Mouse (Mus musculus): ENCODE measurements at regions not wholly inside any gene's neighbourhood (a gene's known extent, or its start where the extent isn't known, plus 50 kb on each side); places are given as distances from the start of the nearest gene placed in this dataset.

GRCm38 (mm10) chr13:54303071-54303924 lies 67.9 kb upstream of the Cplx2 start:
- Histone ChIP-seq H3K27me3 (no peaks in the 10 kb centered on the region), H3K9me3 (replicated peaks) (no peaks in the 10 kb centered on the region), H3K4me3 (peak overlapping the region; percentile 76), H3K27ac (peak overlapping the region; percentile 99), H3K9ac (peak overlapping the region; percentile 95), H3K36me3 (no peaks in the 10 kb centered on the region), H3K4me2 (replicated peaks) (peak overlapping the region; percentile 79), H3K4me1 (peaks cover 22% of the 10 kb centered on the region)
- under 1% methylated on average over 46 of the region's 54 CpGs for WGBS
- ATAC-seq (ENCODE audit: low FRiP score), result peak; percentile 82

GRCm38 (mm10) chr13:54304251-54304650 lies 66.9 kb upstream of the Cplx2 start:
- no peak for ATAC-seq (ENCODE audit: low FRiP score)
- H3K36me3 ChIP-seq, result no peaks in the 10 kb centered on the region
- H3K27ac ChIP-seq, result peak overlapping the region; percentile 99
- no peak overlapping the region for H3K4me3 ChIP-seq
- 49% methylated on average over 5 of the region's 5 CpGs for WGBS
- peaks cover 29% of the 10 kb centered on the region for H3K4me1 ChIP-seq
- peak overlapping the region; percentile 79 for H3K4me2 ChIP-seq (replicated peaks)
- H3K27me3 ChIP-seq, result no peaks in the 10 kb centered on the region
- H3K9me3 ChIP-seq (replicated peaks), result no peaks in the 10 kb centered on the region
- 0 out of 2 replicates have a peak overlapping the region, but pooled peaks have one; percentile 95 for H3K9ac ChIP-seq

GRCm38 (mm10) chr13:54308591-54308990 lies 62.6 kb upstream of the Cplx2 start:
- H3K9me3 ChIP-seq (replicated peaks), result no peaks in the 10 kb centered on the region
- peaks cover 33% of the 10 kb centered on the region for H3K4me1 ChIP-seq
- peaks cover 6% of the 10 kb centered on the region; the same call in 1 of the 2 replicates for H3K36me3 ChIP-seq
- H3K4me3 ChIP-seq, result no peak overlapping the region
- peak overlapping the region; percentile 70 for H3K27ac ChIP-seq
- no peak for ATAC-seq (ENCODE audit: low FRiP score)
- H3K4me2 ChIP-seq (replicated peaks), result no peak overlapping the region
- H3K27me3 ChIP-seq, result no peaks in the 10 kb centered on the region
- 39% methylated on average over 2 of the region's 2 CpGs for WGBS
- H3K9ac ChIP-seq, result no peak overlapping the region

- Histone ChIP-seq H3K4me3 (no peak overlapping the region), H3K27ac (peak overlapping the region; percentile 70), H3K36me3 (peaks cover 6% of the 10 kb centered on the region; the same call in 1 of the 2 replicates), H3K4me1 (peaks cover 30% of the 10 kb centered on the region), H3K9me3 (replicated peaks) (no peaks in the 10 kb centered on the region), H3K4me2 (replicated peaks) (no peak overlapping the region), H3K27me3 (no peaks in the 10 kb centered on the region), H3K9ac (no peak overlapping the region)
- ATAC-seq (ENCODE audit: low FRiP score), result peak; percentile 65; the same call in 1 of the 2 replicates
- WGBS, result 34% methylated on average over 5 of the region's 5 CpGs
Observed at GRCm38 (mm10) chr13:54309354-54309753, 61.8 kb upstream of the Cplx2 start.

GRCm38 (mm10) chr13:54310144-54310543 lies 61.0 kb upstream of the Cplx2 start:
- Histone ChIP-seq H3K36me3 (peaks cover 6% of the 10 kb centered on the region; the same call in 1 of the 2 replicates), H3K9ac (no peak overlapping the region), H3K4me1 (peaks cover 28% of the 10 kb centered on the region), H3K4me3 (no peak overlapping the region), H3K4me2 (replicated peaks) (no peak overlapping the region), H3K27me3 (no peaks in the 10 kb centered on the region), H3K27ac (peak overlapping the region; percentile 70; the same call in 1 of the 2 replicates), H3K9me3 (replicated peaks) (no peaks in the 10 kb centered on the region)
- ATAC-seq (ENCODE audit: low FRiP score), result no peak
- WGBS, result 67% methylated on average over 4 of the region's 4 CpGs

DNA sequence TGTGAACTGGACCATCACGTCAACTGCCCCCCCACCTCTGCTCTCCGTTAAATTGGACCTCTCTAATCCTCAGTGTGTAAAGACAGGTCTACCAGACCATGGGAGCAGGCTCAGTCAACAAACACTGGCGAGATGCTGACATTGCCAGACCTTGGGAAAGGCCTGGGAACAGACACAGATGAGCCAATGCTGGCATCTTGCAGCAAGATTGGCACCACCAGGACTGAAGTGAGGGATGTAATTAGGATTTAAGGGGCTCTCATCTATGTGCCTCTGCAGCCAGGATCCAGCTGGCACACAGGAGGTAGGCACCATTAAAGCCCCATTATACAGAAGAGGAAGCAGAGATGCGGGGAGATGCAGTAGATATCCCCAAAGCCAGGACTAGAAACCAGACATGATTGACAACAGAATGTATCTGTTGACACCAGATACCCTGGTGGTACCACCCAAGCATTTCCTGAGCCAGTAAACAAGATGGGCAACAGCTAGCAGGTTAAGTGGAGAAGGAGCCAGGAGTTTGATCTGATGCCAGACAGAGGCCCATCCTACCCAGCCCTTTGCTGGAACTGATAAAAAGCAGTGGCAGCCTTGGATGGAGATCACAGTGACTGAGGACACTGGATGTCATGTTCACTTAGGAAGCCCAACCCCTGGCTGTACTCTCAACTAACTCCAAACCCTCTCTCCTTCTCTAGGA lies 59.7 kb upstream of the Cplx2 start:
- 91% methylated on average over 4 of the region's 4 CpGs for WGBS
- peaks cover 28% of the 10 kb centered on the region for H3K4me1 ChIP-seq
- H3K27ac ChIP-seq, result no peak overlapping the region
- no peak for ATAC-seq (ENCODE audit: low FRiP score)
- H3K9ac ChIP-seq, result no peak overlapping the region
- H3K9me3 ChIP-seq (replicated peaks), result no peaks in the 10 kb centered on the region
- no peak overlapping the region for H3K4me3 ChIP-seq
- H3K27me3 ChIP-seq, result no peaks in the 10 kb centered on the region
- no peak overlapping the region for H3K4me2 ChIP-seq (replicated peaks)
- H3K36me3 ChIP-seq, result peaks cover 6% of the 10 kb centered on the region; the same call in 1 of the 2 replicates

GRCm38 (mm10) chr13:54312405-54313185 lies 58.6 kb upstream of the Cplx2 start:
- no peak overlapping the region for H3K27ac ChIP-seq
- H3K4me1 ChIP-seq, result peaks cover 28% of the 10 kb centered on the region
- H3K9ac ChIP-seq, result no peak overlapping the region
- H3K9me3 ChIP-seq (replicated peaks), result no peaks in the 10 kb centered on the region
- H3K27me3 ChIP-seq, result no peaks in the 10 kb centered on the region
- peaks cover 6% of the 10 kb centered on the region; the same call in 1 of the 2 replicates for H3K36me3 ChIP-seq
- ATAC-seq (ENCODE audit: low FRiP score), result no peak
- WGBS, result 76% methylated on average over 18 of the region's 18 CpGs
- no peak overlapping the region for H3K4me2 ChIP-seq (replicated peaks)
- no peak overlapping the region for H3K4me3 ChIP-seq

- Histone ChIP-seq H3K4me3 (no peak overlapping the region), H3K9me3 (replicated peaks) (no peaks in the 10 kb centered on the region), H3K36me3 (peaks cover 6% of the 10 kb centered on the region; the same call in 1 of the 2 replicates), H3K4me1 (peaks cover 19% of the 10 kb centered on the region), H3K27me3 (no peaks in the 10 kb centered on the region), H3K4me2 (replicated peaks) (no peak overlapping the region), H3K9ac (no peak overlapping the region), H3K27ac (no peak overlapping the region)
- no peak for ATAC-seq (ENCODE audit: low FRiP score)
- 94% methylated on average over 3 of the region's 3 CpGs for WGBS
Observed at GRCm38 (mm10) chr13:54315333-54315732, 55.8 kb upstream of the Cplx2 start.

GRCm38 (mm10) chr13:54316907-54317306 lies 54.2 kb upstream of the Cplx2 start:
- Histone ChIP-seq H3K36me3 (peaks cover 6% of the 10 kb centered on the region; the same call in 1 of the 2 replicates), H3K27me3 (no peaks in the 10 kb centered on the region), H3K4me2 (replicated peaks) (no peak overlapping the region), H3K4me1 (peaks cover 17% of the 10 kb centered on the region), H3K4me3 (no peak overlapping the region), H3K9ac (no peak overlapping the region), H3K9me3 (replicated peaks) (no peaks in the 10 kb centered on the region), H3K27ac (no peak overlapping the region)
- ATAC-seq (ENCODE audit: low FRiP score), result no peak
- WGBS, result 87% methylated on average over 6 of the region's 6 CpGs

- H3K9me3 ChIP-seq (replicated peaks), result no peaks in the 10 kb centered on the region
- no peak overlapping the region for H3K4me2 ChIP-seq (replicated peaks)
- H3K9ac ChIP-seq, result no peak overlapping the region
- no peak overlapping the region for H3K4me3 ChIP-seq
- no peaks in the 10 kb centered on the region for H3K27me3 ChIP-seq
- no peaks in the 10 kb centered on the region for H3K36me3 ChIP-seq
- no peak for ATAC-seq (ENCODE audit: low FRiP score)
- WGBS, result 85% methylated on average over 4 of the region's 4 CpGs
- peaks cover 23% of the 10 kb centered on the region for H3K4me1 ChIP-seq
- no peak overlapping the region for H3K27ac ChIP-seq
Observed at GRCm38 (mm10) chr13:54318161-54318560, 53.0 kb upstream of the Cplx2 start.

DNA sequence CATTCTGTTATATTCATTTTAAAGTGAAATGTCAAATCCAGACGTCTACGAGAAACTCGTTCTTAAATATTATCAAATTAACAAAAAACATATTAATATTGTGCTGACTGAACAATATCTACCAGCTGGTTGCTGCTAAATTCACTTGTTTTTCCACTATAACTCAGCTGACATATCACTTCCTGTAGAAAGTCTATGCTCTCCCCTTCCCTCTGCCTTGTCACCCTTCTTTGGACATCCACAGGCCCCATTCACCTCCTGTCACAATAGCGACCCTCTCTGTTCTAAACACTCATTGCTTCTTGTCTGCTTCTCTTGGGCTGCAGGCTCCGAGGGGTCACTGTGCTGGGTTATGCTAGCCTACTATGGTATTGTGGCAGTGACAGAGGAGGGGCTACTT lies 52.5 kb upstream of the Cplx2 start:
- Histone ChIP-seq H3K27me3 (no peaks in the 10 kb centered on the region), H3K4me1 (peaks cover 24% of the 10 kb centered on the region), H3K36me3 (no peaks in the 10 kb centered on the region), H3K4me2 (replicated peaks) (no peak overlapping the region), H3K27ac (no peak overlapping the region), H3K9ac (no peak overlapping the region), H3K9me3 (replicated peaks) (no peaks in the 10 kb centered on the region), H3K4me3 (no peak overlapping the region)
- no peak for ATAC-seq (ENCODE audit: low FRiP score)
- 82% methylated on average over 5 of the region's 5 CpGs for WGBS

DNA sequence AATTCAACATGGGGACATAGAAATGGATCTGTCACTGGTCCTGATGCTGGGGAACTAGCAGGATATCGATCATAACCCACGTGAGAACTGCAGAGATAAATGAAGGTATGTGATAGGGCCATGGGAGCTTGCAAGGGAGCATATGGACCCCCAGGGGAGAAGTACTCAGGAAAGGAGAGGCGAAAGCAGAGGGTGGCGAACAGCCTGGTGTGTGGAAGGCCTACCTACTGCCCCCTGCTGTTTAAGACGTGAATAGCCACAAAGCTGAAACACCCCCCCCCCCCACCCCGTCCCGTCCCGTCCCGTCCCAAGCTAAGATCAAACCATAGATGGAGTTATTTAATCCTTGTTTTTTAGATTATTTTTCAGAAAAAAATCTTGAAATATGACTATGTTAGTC lies 50.9 kb upstream of the Cplx2 start:
- Histone ChIP-seq H3K36me3 (no peaks in the 10 kb centered on the region), H3K4me2 (replicated peaks) (no peak overlapping the region), H3K27me3 (no peaks in the 10 kb centered on the region), H3K9me3 (replicated peaks) (no peaks in the 10 kb centered on the region), H3K4me1 (peaks cover 35% of the 10 kb centered on the region), H3K9ac (no peak overlapping the region), H3K4me3 (no peak overlapping the region), H3K27ac (no peak overlapping the region)
- 58% methylated on average over 9 of the region's 9 CpGs for WGBS
- ATAC-seq (ENCODE audit: low FRiP score), result no peak

Measured in hindbrain, embryonic 12.5 days (tissue).